In the genomic region with DNA sequence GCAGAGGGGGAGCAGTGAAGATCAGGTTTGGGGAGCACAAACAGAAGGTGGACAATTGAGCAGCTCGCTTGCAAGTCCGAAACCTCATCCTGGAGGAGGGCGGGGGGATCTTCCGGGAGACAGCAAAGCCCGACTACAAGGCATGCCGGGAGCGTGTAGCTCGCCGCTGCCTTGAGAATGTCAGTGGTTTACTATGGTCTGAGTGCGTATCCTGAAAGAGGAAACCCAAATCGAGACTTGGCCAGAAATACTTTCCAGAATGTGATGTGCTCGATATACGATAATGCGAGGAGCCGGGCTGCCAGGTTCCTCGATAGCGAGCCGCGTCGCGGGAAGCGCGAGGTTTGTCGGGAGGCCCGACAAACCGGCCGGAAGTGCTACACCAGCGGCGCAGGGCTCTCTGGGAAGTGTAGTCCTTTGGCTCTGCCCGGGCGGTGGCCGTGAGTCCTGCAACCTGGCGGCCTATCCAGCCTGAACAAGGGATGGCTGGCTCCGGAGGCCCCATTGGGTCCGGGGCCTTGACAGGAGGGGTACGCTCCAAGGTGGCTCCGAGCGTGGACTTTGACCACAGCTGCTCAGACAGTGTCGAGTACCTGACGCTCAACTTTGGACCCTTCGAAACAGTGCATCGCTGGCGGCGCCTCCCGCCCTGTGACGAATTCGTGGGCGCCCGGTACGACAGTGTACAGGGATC, we compare ENCODE assay signal across 8 mouse cellular contexts. TPM values are rescaled to one million over a fixed set of nuclear protein-coding genes. Genes with fewer than 3 reads are reported as not detected.
A peak's percentile ranks its signal among the peaks of the same experiment; 100 is the strongest.
DNase-seq lines count a peak whose midpoint lies in the region; ATAC-seq and TF ChIP-seq lines count a peak whose summit lies in the region.

A gene (plus strand): TSS at position 143 of the 694 bp plus-strand sequence.

- no peak for TF ChIP-seq CTCF in C2C12 (IDR thresholded peaks at IDR 0.05; ENCODE audit: control insufficient read depth, insufficient read depth, insufficient read length)
- 0 out of 2 replicates have a peak, but pooled peaks have one; percentile 6 for TF ChIP-seq CTCF in brain, embryonic 14.5 days (IDR thresholded peaks at IDR 0.05; ENCODE audit: borderline replicate concordance, extremely low read depth, insufficient read depth, insufficient read length)
- peak; percentile 25; the same call in 1 of the 2 replicates for TF ChIP-seq CTCF in kidney, postnatal 0 days (IDR thresholded peaks at IDR 0.05; ENCODE audit: low read depth)

- peaks cover 5% of the 10 kb centered on the region for H3K27me3 ChIP-seq in C2C12 (ENCODE audit: control insufficient read depth, insufficient read depth, insufficient read length)
- H3K27me3 ChIP-seq in erythroblast, embryonic 14.5 days (ENCODE audit: control insufficient read depth) = peaks cover 22% of the 10 kb centered on the region
- H3K27me3 ChIP-seq in heart, embryonic 12.5 days (replicated peaks) = peaks cover 10% of the 10 kb centered on the region; the same call in 1 of the 2 replicates
- H3K27me3 ChIP-seq in kidney, postnatal 0 days (ENCODE audit: insufficient read depth, low read length) = no peaks in the 10 kb centered on the region
- no peaks in the 10 kb centered on the region for H3K27me3 ChIP-seq in liver, embryonic 11.5 days (replicated peaks; ENCODE audit: control insufficient read depth, insufficient read depth, low read length)
- H3K27me3 ChIP-seq in stomach, embryonic 14.5 days (ENCODE audit: control insufficient read depth, insufficient read depth, low read length) = no peaks in the 10 kb centered on the region

- H3K79me3 ChIP-seq in C2C12 (ENCODE audit: low read depth) = peaks cover 14% of the 10 kb centered on the region

- peak within 1 kb of the TSS; percentile 81 for H3K9ac ChIP-seq in heart, embryonic 12.5 days
- peak within 1 kb of the TSS; percentile 69 for H3K9ac ChIP-seq in kidney, postnatal 0 days (ENCODE audit: low read depth, low read length)
- H3K9ac ChIP-seq in liver, embryonic 11.5 days (ENCODE audit: low read depth, low read length) = peak within 1 kb of the TSS; percentile 79
- peak within 1 kb of the TSS; percentile 56 for H3K9ac ChIP-seq in stomach, embryonic 14.5 days (replicated peaks; ENCODE audit: low read depth, low read length)

- peak; percentile 94 for ATAC-seq in heart, embryonic 12.5 days (ENCODE audit: insufficient number of reproducible peaks, low FRiP score)
- peak; percentile 95 for ATAC-seq in kidney, postnatal 0 days (replicated peaks; ENCODE audit: low FRiP score, low read depth)
- peak; percentile 96 for ATAC-seq in liver, embryonic 11.5 days (replicated peaks; ENCODE audit: low FRiP score)
- peak; percentile 96 for ATAC-seq in stomach, embryonic 14.5 days (ENCODE audit: insufficient number of reproducible peaks, insufficient read depth, low FRiP score, low read depth)

- peak; percentile 96 for DNase-seq in brain, embryonic 14.5 days (ENCODE audit: low read depth)
- peak; percentile 95 for DNase-seq in kidney, postnatal 0 days (ENCODE audit: low spot score)
- DNase-seq in liver, embryonic 11.5 days (ENCODE audit: low spot score) = peak; percentile 93
- peak; percentile 88 for DNase-seq in naive thymus-derived CD4-positive, alpha-beta T cell, adult 2 months (ENCODE audit: low read depth)

- H3K4me2 ChIP-seq in heart, embryonic 12.5 days = peak within 1 kb of the TSS; percentile 71
- H3K4me2 ChIP-seq in kidney, postnatal 0 days (ENCODE audit: low read length) = peak within 1 kb of the TSS; percentile 65
- peak within 1 kb of the TSS; percentile 86 for H3K4me2 ChIP-seq in liver, embryonic 11.5 days
- peak within 1 kb of the TSS; percentile 72 for H3K4me2 ChIP-seq in stomach, embryonic 14.5 days (replicated peaks; ENCODE audit: low read depth, low read length)

- under 1% methylated on average over 50 of the region's 50 CpGs for WGBS in heart, embryonic 12.5 days
- WGBS in kidney, postnatal 0 days = under 1% methylated on average over 50 of the region's 50 CpGs
- WGBS in liver, embryonic 11.5 days = under 1% methylated on average over 50 of the region's 50 CpGs
- WGBS in stomach, embryonic 14.5 days = under 1% methylated on average over 50 of the region's 50 CpGs

- H3K27ac ChIP-seq in heart, embryonic 12.5 days (ENCODE audit: poor library complexity, severe bottlenecking) = peak within 1 kb of the TSS; percentile 85
- peak within 1 kb of the TSS; percentile 85 for H3K27ac ChIP-seq in kidney, postnatal 0 days
- H3K27ac ChIP-seq in liver, embryonic 11.5 days (ENCODE audit: low read depth, low read length) = peak within 1 kb of the TSS; percentile 84
- peak within 1 kb of the TSS; percentile 94 for H3K27ac ChIP-seq in stomach, embryonic 14.5 days (ENCODE audit: low read length)

- H3K36me3 ChIP-seq in C2C12 (ENCODE audit: control insufficient read depth, insufficient read depth) = peaks cover 28% of the 10 kb centered on the region
- peaks cover 37% of the 10 kb centered on the region for H3K36me3 ChIP-seq in erythroblast, embryonic 14.5 days (ENCODE audit: control insufficient read depth)
- H3K36me3 ChIP-seq in heart, embryonic 12.5 days = peaks cover 27% of the 10 kb centered on the region
- peaks cover 21% of the 10 kb centered on the region; the same call in 1 of the 2 replicates for H3K36me3 ChIP-seq in kidney, postnatal 0 days (ENCODE audit: insufficient read depth, low read length)
- peaks cover 12% of the 10 kb centered on the region for H3K36me3 ChIP-seq in liver, embryonic 11.5 days (ENCODE audit: control insufficient read depth, insufficient read depth, low read length)
- peaks cover 24% of the 10 kb centered on the region for H3K36me3 ChIP-seq in stomach, embryonic 14.5 days (ENCODE audit: control insufficient read depth, insufficient read depth, low read length)

- peak; percentile 60; the same call in 1 of the 2 replicates for TF ChIP-seq POLR2A in brain, embryonic 14.5 days (IDR thresholded peaks at IDR 0.05; ENCODE audit: borderline replicate concordance, extremely low read depth, insufficient read depth, insufficient read length, poor library complexity, severe bottlenecking)

- H3ac ChIP-seq in C2C12 (ENCODE audit: control insufficient read depth, insufficient read length, low read depth) = peak within 1 kb of the TSS; percentile 93

- no peaks in the 10 kb centered on the region for H3K9me3 ChIP-seq in erythroblast, embryonic 14.5 days (ENCODE audit: control insufficient read depth, low read length)
- H3K9me3 ChIP-seq in heart, embryonic 12.5 days (replicated peaks) = no peaks in the 10 kb centered on the region
- no peaks in the 10 kb centered on the region for H3K9me3 ChIP-seq in kidney, postnatal 0 days (replicated peaks; ENCODE audit: low read length)
- no peaks in the 10 kb centered on the region for H3K9me3 ChIP-seq in liver, embryonic 11.5 days (ENCODE audit: control insufficient read depth, low read length)
- H3K9me3 ChIP-seq in stomach, embryonic 14.5 days (ENCODE audit: control insufficient read depth, low read depth, low read length) = no peaks in the 10 kb centered on the region

- peaks cover 16% of the 10 kb centered on the region for H3K79me2 ChIP-seq in C2C12 (ENCODE audit: control insufficient read depth, insufficient read depth)

- peaks cover 39% of the 10 kb centered on the region for H3K4me1 ChIP-seq in erythroblast, embryonic 14.5 days (ENCODE audit: control insufficient read depth)
- peaks cover 14% of the 10 kb centered on the region for H3K4me1 ChIP-seq in heart, embryonic 12.5 days (replicated peaks)
- peaks cover 10% of the 10 kb centered on the region for H3K4me1 ChIP-seq in kidney, postnatal 0 days (replicated peaks; ENCODE audit: insufficient read depth, low read length)
- peaks cover 14% of the 10 kb centered on the region for H3K4me1 ChIP-seq in liver, embryonic 11.5 days (replicated peaks; ENCODE audit: control insufficient read depth, insufficient read depth, low read length)
- H3K4me1 ChIP-seq in stomach, embryonic 14.5 days (ENCODE audit: control insufficient read depth, insufficient read depth, low read length) = peaks cover 12% of the 10 kb centered on the region; the same call in 1 of the 2 replicates

- H3K4me3 ChIP-seq in C2C12 (ENCODE audit: insufficient read depth, poor library complexity, severe bottlenecking) = peak within 1 kb of the TSS; percentile 63
- peak within 1 kb of the TSS; percentile 83 for H3K4me3 ChIP-seq in erythroblast, embryonic 14.5 days (replicated peaks)
- peak within 1 kb of the TSS; percentile 79 for H3K4me3 ChIP-seq in heart, embryonic 12.5 days
- peak within 1 kb of the TSS; percentile 63 for H3K4me3 ChIP-seq in kidney, postnatal 0 days (replicated peaks; ENCODE audit: low read depth, low read length)
- peak within 1 kb of the TSS; percentile 71 for H3K4me3 ChIP-seq in liver, embryonic 11.5 days (ENCODE audit: low read depth, low read length)
- H3K4me3 ChIP-seq in stomach, embryonic 14.5 days (ENCODE audit: low read depth, low read length) = peak within 1 kb of the TSS; percentile 78

TF ChIP-seq in C2C12, 6 proteins besides CTCF, POLR2A, EP300 and RAD21:
- TF ChIP-seq MYOD1 (IDR thresholded peaks at IDR 0.05; ENCODE audit: control insufficient read depth, insufficient read length, low read depth) (no peak), FOSL1 (IDR thresholded peaks at IDR 0.05; ENCODE audit: insufficient read depth, low read length, poor library complexity, severe bottlenecking) (no peak), MAX (IDR thresholded peaks at IDR 0.05) (no peak), MYOG (IDR thresholded peaks at IDR 0.05; ENCODE audit: control insufficient read depth, extremely low read depth, insufficient read length) (no peak), USF1 (IDR thresholded peaks at IDR 0.05; ENCODE audit: low read depth) (no peak), CEBPB (IDR thresholded peaks at IDR 0.05; ENCODE audit: low read depth) (no peak)

RNA-seq across cellular contexts. Expression of the gene that starts here (rescaled TPM):
- polyA plus RNA-seq in C2C12 (2012; fragmentation: generic; extraction: Trizol) = 69.0 TPM
- polyA plus RNA-seq in brain, embryonic 14.5 days (2012; rRNA removed) = 309 and 395 TPM in 2 replicates
- polyA plus RNA-seq in erythroblast, embryonic 14.5 days (2012) = 0.59 and 0.78 TPM in 2 replicates
- polyA plus RNA-seq in heart, embryonic 12.5 days (2016; fragmentation: Nextera tagmentation; extraction: Ambion mirVana) = 49.2 and 56.6 TPM in 2 replicates
- 65.7 and 73.4 TPM in 2 replicates for polyA plus RNA-seq in kidney, postnatal 0 days (2015; fragmentation: Nextera tagmentation; extraction: Ambion mirVana)
- 50.2 and 54.8 TPM in 2 replicates for polyA plus RNA-seq in liver, embryonic 11.5 days (2014; fragmentation: Nextera tagmentation; extraction: Ambion mirVana)
- 78.6 and 89.5 TPM in 2 replicates for polyA plus RNA-seq in stomach, embryonic 14.5 days (2014; fragmentation: Nextera tagmentation; extraction: Ambion mirVana)

Comparison
In these comparisons a context has a peak if more than half of its experiments do, and no peak if none do; other contexts are left out.
1. Peak in every context shown above with its lines: DNase-seq, ATAC-seq, H3K4me3 ChIP-seq and H3K27ac ChIP-seq.
2. RNA of the gene that starts here (polyA plus RNA-seq): 309 to 395 TPM in brain, embryonic 14.5 days, 78.6 to 89.5 TPM in stomach, embryonic 14.5 days, 69.0 TPM in C2C12 (single experiment), 65.7 to 73.4 TPM in kidney, postnatal 0 days, 50.2 to 54.8 TPM in liver, embryonic 11.5 days and 49.2 to 56.6 TPM in heart, embryonic 12.5 days; 0.59 to 0.78 TPM in erythroblast, embryonic 14.5 days; every median in the first group is over 10 times any median in the second.